Mouse (Mus musculus): ENCODE measurements at regions not wholly inside any gene's neighbourhood (a gene's known extent, or its start where the extent isn't known, plus 50 kb on each side); places are given as distances from the start of the nearest gene placed in this dataset.

DNA sequence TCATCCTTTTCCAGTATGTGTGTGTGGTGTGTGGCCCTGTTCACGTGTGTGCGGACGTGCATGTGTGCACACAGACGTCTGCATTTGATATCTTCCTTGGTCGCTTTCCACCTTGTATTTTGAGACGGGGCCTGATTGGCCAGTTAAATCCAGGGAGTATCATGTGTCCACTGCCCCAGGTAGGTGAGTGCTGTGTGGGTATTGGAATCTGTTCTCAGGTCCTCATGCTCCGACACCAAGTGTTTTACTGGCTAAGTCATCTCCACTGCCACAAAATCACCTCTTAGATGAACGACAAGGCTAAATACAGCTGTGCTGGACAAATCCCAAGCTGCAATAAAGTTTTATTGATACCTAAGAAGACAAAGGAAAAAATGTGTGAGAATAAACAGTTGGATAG, 537.0 kb downstream of the Etnk1 start:
- Histone ChIP-seq H3K27ac (ENCODE audit: low read depth, low read length) (no peak overlapping the region), H3K9ac (replicated peaks; ENCODE audit: low read depth, low read length) (no peak overlapping the region), H3K36me3 (ENCODE audit: control insufficient read depth, insufficient read depth, low read length) (no peaks in the 10 kb centered on the region), H3K4me3 (ENCODE audit: low read depth, low read length) (no peak overlapping the region), H3K4me2 (ENCODE audit: low read depth, low read length) (no peak overlapping the region), H3K27me3 (ENCODE audit: control insufficient read depth, insufficient read depth, low read length) (no peaks in the 10 kb centered on the region), H3K9me3 (ENCODE audit: control insufficient read depth, low read length) (no peaks in the 10 kb centered on the region), H3K4me1 (ENCODE audit: control insufficient read depth, insufficient read depth, low read length) (no peaks in the 10 kb centered on the region)
- 81% methylated on average over 8 of the region's 8 CpGs for WGBS
- ATAC-seq (ENCODE audit: low read depth), result no peak

DNA sequence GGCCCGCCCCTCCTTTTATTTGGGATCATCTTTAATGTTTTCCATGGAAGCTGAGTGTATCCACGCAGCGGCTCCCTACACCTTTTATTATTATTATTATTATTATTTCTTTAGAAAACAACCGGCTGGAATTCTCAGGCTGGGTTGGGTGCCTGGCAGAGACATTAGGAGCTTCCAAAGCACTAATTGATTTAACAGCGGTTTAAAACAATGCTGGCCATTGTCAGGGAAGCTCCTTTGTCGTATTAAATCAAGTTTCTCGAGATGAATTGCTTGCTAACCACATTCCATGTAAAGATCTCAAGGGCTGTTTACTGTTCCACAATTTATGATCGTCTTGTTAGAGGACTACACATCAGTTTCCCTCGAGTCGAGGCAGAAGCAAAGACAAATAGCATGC, 539.4 kb downstream of the Etnk1 start:
- WGBS, result 15% methylated on average over 10 of the region's 10 CpGs
- no peaks in the 10 kb centered on the region for H3K36me3 ChIP-seq (ENCODE audit: control insufficient read depth, insufficient read depth, low read length)
- H3K4me1 ChIP-seq (ENCODE audit: control insufficient read depth, insufficient read depth, low read length), result no peaks in the 10 kb centered on the region
- H3K9ac ChIP-seq (replicated peaks; ENCODE audit: low read depth, low read length), result no peak overlapping the region
- no peaks in the 10 kb centered on the region for H3K9me3 ChIP-seq (ENCODE audit: control insufficient read depth, low read length)
- no peak overlapping the region for H3K27ac ChIP-seq (ENCODE audit: low read depth, low read length)
- no peak overlapping the region for H3K4me3 ChIP-seq (ENCODE audit: low read depth, low read length)
- H3K4me2 ChIP-seq (ENCODE audit: low read depth, low read length), result no peak overlapping the region
- H3K27me3 ChIP-seq (ENCODE audit: control insufficient read depth, insufficient read depth, low read length), result no peaks in the 10 kb centered on the region
- no peak; the same call in 1 of the 2 replicates for ATAC-seq (ENCODE audit: low read depth)

DNA sequence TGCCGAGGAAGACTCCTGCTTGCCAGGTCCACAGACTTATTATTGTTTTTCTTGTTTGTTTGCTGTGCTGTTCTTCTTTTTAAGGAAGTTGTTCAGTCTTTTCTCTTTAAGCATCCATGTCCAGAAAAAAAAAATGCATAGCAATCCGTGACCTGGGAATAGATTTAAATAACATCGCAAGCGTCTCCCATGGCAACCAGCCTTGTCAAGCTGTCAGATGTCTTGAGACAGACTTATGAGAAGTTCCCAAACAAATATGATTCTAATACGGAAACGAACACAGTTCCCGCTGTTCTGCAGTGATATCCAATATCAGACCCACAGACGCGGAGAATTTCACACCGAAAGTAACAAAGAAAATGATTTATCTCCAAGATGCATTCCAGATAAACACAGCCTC, 547.4 kb downstream of the Etnk1 start:
- Histone ChIP-seq H3K4me3 (ENCODE audit: low read depth, low read length) (no peak overlapping the region), H3K4me2 (ENCODE audit: low read depth, low read length) (no peak overlapping the region), H3K9me3 (ENCODE audit: control insufficient read depth, low read length) (no peaks in the 10 kb centered on the region), H3K36me3 (ENCODE audit: control insufficient read depth, insufficient read depth, low read length) (no peaks in the 10 kb centered on the region), H3K9ac (replicated peaks; ENCODE audit: low read depth, low read length) (no peak overlapping the region), H3K27ac (ENCODE audit: low read depth, low read length) (no peak overlapping the region), H3K4me1 (ENCODE audit: control insufficient read depth, insufficient read depth, low read length) (no peaks in the 10 kb centered on the region), H3K27me3 (ENCODE audit: control insufficient read depth, insufficient read depth, low read length) (no peaks in the 10 kb centered on the region)
- no peak for ATAC-seq (ENCODE audit: low read depth)
- 75% methylated on average over 10 of the region's 10 CpGs for WGBS

DNA sequence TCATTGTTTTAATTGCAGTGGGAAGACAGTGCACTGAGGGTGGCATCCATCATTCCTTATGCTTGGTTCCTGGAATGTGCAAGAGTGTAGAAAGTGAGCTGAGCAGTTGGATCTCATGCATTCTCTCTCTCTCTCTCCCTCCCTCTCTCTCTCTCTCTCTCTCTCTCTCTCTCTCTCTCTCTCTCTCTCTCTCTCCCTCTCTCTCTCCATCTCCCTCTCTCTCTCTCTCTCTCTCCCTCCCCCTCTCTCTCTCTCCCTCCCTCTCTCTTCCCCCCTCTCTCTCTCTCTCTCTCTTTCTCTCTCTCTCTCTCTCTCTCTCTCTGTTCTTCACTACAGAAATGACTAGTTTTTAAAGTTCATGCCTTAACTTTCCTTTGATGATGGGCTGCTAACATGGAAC, 583.1 kb downstream of the Etnk1 start:
- no peaks in the 10 kb centered on the region for H3K27me3 ChIP-seq (ENCODE audit: control insufficient read depth, insufficient read depth, low read length)
- H3K4me3 ChIP-seq (ENCODE audit: low read depth, low read length), result no peak overlapping the region
- no peak overlapping the region for H3K9ac ChIP-seq (replicated peaks; ENCODE audit: low read depth, low read length)
- H3K27ac ChIP-seq (ENCODE audit: low read depth, low read length), result no peak overlapping the region
- no peak for ATAC-seq (ENCODE audit: low read depth)
- no peaks in the 10 kb centered on the region for H3K4me1 ChIP-seq (ENCODE audit: control insufficient read depth, insufficient read depth, low read length)
- no peak overlapping the region for H3K4me2 ChIP-seq (ENCODE audit: low read depth, low read length)
- H3K36me3 ChIP-seq (ENCODE audit: control insufficient read depth, insufficient read depth, low read length), result no peaks in the 10 kb centered on the region
- H3K9me3 ChIP-seq (ENCODE audit: control insufficient read depth, low read length), result no peaks in the 10 kb centered on the region

DNA sequence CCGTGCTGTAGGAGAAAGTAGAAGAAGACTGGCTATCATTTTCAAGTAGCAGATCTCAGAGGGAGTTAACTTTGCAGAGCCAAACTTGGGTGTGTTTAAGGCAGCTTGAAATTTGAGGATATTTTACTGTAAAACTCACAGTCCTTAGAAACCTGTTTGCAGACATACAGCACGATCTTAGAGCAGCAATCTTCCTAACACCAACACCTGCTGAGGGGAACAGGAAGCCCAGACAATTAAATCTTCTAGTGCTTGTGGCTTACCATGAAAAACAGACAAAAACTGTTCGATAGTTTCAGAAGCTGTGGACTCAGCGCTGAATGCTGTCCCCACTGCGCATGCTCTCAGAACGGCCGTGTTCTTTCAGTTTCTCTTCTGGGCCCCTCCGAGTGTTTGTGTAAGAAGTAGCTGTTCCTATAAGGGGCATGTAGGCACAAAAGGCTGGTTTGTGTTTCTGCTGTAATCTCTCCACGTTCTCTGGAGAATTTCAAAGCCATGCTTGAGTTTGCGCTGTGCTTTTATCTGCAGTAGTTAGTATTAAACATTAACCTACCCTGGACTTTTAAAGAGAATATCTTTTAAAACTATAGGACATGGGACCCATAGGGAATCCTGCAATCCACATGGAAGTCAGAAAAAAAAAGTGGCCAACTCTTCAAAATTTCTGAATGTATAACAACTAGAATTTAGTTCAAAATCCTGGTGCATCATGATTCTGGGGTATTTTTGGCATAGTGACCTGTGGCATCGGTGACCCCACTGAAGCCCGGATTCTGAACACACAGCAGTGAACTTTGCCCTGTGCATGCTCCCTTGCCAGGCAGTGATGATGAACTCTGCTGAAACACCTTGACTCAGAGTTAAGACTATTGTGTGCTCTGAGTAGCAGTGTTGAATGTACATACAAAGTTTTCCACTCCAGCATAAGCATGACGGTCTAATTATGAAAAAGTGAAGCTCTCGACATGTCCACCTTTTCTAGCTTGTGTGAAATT, 584.4 kb downstream of the Etnk1 start:
- Histone ChIP-seq H3K4me1 (ENCODE audit: control insufficient read depth, insufficient read depth, low read length) (no peaks in the 10 kb centered on the region), H3K4me2 (ENCODE audit: low read depth, low read length) (no peak overlapping the region), H3K27ac (ENCODE audit: low read depth, low read length) (no peak overlapping the region), H3K9ac (replicated peaks; ENCODE audit: low read depth, low read length) (no peak overlapping the region), H3K9me3 (ENCODE audit: control insufficient read depth, low read length) (no peaks in the 10 kb centered on the region), H3K36me3 (ENCODE audit: control insufficient read depth, insufficient read depth, low read length) (no peaks in the 10 kb centered on the region), H3K27me3 (ENCODE audit: control insufficient read depth, insufficient read depth, low read length) (no peaks in the 10 kb centered on the region), H3K4me3 (ENCODE audit: low read depth, low read length) (no peak overlapping the region)
- WGBS, result 77% methylated on average over 14 of the region's 14 CpGs
- no peak for ATAC-seq (ENCODE audit: low read depth)

DNA sequence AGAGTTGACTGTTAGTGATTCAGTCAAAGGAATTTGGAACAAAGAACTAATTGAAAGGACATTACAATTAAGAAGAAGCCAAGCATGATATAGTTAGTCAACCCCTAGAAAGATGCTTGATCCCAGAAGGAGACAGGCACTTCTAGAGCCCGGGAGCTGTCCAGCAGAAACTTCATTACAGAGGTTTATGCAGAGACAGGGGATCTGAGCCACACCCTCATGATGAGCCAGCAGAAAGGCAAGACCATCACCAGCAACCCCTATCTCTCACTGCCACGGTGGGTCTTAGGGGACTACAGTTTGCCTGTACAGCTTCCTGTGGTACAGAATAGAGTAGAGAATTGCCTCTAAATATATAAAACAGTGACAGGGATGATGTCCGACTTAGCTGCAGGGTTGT, 590.4 kb downstream of the Etnk1 start:
- 79% methylated on average over 3 of the region's 3 CpGs for WGBS
- Histone ChIP-seq H3K27ac (ENCODE audit: low read depth, low read length) (no peak overlapping the region), H3K4me1 (ENCODE audit: control insufficient read depth, insufficient read depth, low read length) (no peaks in the 10 kb centered on the region), H3K9me3 (ENCODE audit: control insufficient read depth, low read length) (no peaks in the 10 kb centered on the region), H3K36me3 (ENCODE audit: control insufficient read depth, insufficient read depth, low read length) (no peaks in the 10 kb centered on the region), H3K27me3 (ENCODE audit: control insufficient read depth, insufficient read depth, low read length) (no peaks in the 10 kb centered on the region), H3K4me3 (ENCODE audit: low read depth, low read length) (no peak overlapping the region), H3K9ac (replicated peaks; ENCODE audit: low read depth, low read length) (no peak overlapping the region), H3K4me2 (ENCODE audit: low read depth, low read length) (no peak overlapping the region)
- ATAC-seq (ENCODE audit: low read depth), result no peak

DNA sequence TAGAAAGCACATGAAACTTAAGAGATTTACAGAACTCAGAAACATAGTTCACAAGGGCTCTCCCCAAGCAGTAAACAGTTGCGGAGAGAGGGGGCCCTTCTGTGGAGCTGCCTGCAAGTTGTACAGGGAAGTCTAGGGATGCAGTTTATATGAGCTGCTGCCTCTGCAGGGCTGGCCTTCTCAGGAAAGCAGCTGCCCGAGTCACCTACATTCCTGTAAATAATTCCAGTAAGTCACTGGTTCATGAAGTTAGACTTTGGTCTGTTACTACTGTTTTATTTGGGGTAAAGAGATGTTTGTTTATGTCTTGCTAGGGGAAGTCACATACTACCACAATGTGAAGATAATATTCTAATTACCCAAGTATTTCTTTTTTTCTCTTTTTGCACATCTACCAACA, 601.1 kb downstream of the Etnk1 start:
- no peak overlapping the region for H3K9ac ChIP-seq (replicated peaks; ENCODE audit: low read depth, low read length)
- no peaks in the 10 kb centered on the region for H3K4me1 ChIP-seq (ENCODE audit: control insufficient read depth, insufficient read depth, low read length)
- WGBS, result 87% methylated on average over 2 of the region's 2 CpGs
- H3K4me3 ChIP-seq (ENCODE audit: low read depth, low read length), result no peak overlapping the region
- H3K27me3 ChIP-seq (ENCODE audit: control insufficient read depth, insufficient read depth, low read length), result no peaks in the 10 kb centered on the region
- H3K9me3 ChIP-seq (ENCODE audit: control insufficient read depth, low read length), result no peaks in the 10 kb centered on the region
- no peaks in the 10 kb centered on the region for H3K36me3 ChIP-seq (ENCODE audit: control insufficient read depth, insufficient read depth, low read length)
- no peak overlapping the region for H3K4me2 ChIP-seq (ENCODE audit: low read depth, low read length)
- ATAC-seq (ENCODE audit: low read depth), result no peak
- H3K27ac ChIP-seq (ENCODE audit: low read depth, low read length), result no peak overlapping the region
